Mouse (Mus musculus) bone marrow macrophage, adult 2 months (primary cell): ENCODE measurements at regions not wholly inside any gene's neighbourhood (a gene's known extent, or its start where the extent isn't known, plus 50 kb on each side); places are given as distances from the start of the nearest gene placed in this dataset.

Experiments
- CTCF ChIP-seq: IDR thresholded peaks from 2 replicates; pipeline ENCODE4 v1.5.1; 2012; ENCODE audit warnings: low read depth, mild to moderate bottlenecking, low read length, moderate library complexity
- POLR2A ChIP-seq: IDR thresholded peaks from 2 replicates; pipeline ENCODE4 v1.6.1; 2012; ENCODE audit warnings: mild to moderate bottlenecking, low read depth, low read length, borderline replicate concordance

GRCm38 (mm10) chr2:74217437-74217836 lies 306.3 kb upstream of the Atp5g3 start:
- no peak for TF ChIP-seq POLR2A
- TF ChIP-seq CTCF, result no peak
